14 mouse cellular contexts compared by ENCODE assay signal in genomic region chr19:33068351-33068955, GRCm38 (mm10).
DNase-seq lines count a peak whose midpoint lies in the region; ATAC-seq lines count a peak whose summit lies in the region.
"Had no signal": no experiment of that assay in that cellular context is flagged by ENCODE, and none has a peak within 500 bp of the region (broad histone marks: within the 10 kb centered on the region; RNA-seq: fewer than 3 reads in every experiment).

No protein-coding gene starts in this region.

- H3K9ac ChIP-seq in embryonic facial prominence, embryonic 15.5 days: no peak overlapping the region
- H3K9ac ChIP-seq: intestine, embryonic 15.5 days had no signal

- peaks cover 39% of the 10 kb centered on the region for H3K4me1 ChIP-seq in embryonic facial prominence, embryonic 15.5 days

- no peak overlapping the region for H3K4me3 ChIP-seq in embryonic facial prominence, embryonic 15.5 days (replicated peaks)
- H3K4me3 ChIP-seq: intestine, embryonic 15.5 days had no signal

- H3K27me3 ChIP-seq in embryonic facial prominence, embryonic 15.5 days: no peaks in the 10 kb centered on the region
- H3K27me3 ChIP-seq: intestine, embryonic 15.5 days had no signal

- H3K27ac ChIP-seq in embryonic facial prominence, embryonic 15.5 days (replicated peaks): peak overlapping the region; percentile 75
- H3K27ac ChIP-seq: intestine, embryonic 15.5 days; macrophage had no signal

- H3K4me2 ChIP-seq in embryonic facial prominence, embryonic 15.5 days (replicated peaks): peak overlapping the region; percentile 2; the same call in 1 of the 2 replicates
- H3K4me2 ChIP-seq: intestine, embryonic 15.5 days had no signal

- ATAC-seq in embryonic facial prominence, embryonic 15.5 days (ENCODE audit: insufficient number of reproducible peaks, low FRiP score, low TSS enrichment, low read depth): peak; percentile 81
- ATAC-seq: intestine, embryonic 15.5 days had no signal

- peak; percentile 21 for DNase-seq in adrenal gland, adult 2 months
- no peak for DNase-seq in adrenal gland, postnatal 10 days
- peak; percentile 7 for DNase-seq in layer of hippocampus, adult 9-11 months
- DNase-seq in layer of hippocampus, postnatal 25 days (ENCODE audit: extremely low spot score in 1 of 2, low spot score in 1 of 2): no peak
- DNase-seq in skeletal muscle tissue, adult 2 months (ENCODE audit: low read depth, low spot score): peak; percentile 21
- no peak for DNase-seq in frontal cortex, postnatal 14 days (ENCODE audit: low spot score in 2 of 2)
- DNase-seq in cerebellum, adult 9-10 months: no peak
- DNase-seq: cerebellum, postnatal 25 days; heart, postnatal 10 days; kidney, postnatal 4 days; right cerebral cortex, postnatal 25 days had no signal

- no peaks in the 10 kb centered on the region for H3K9me3 ChIP-seq in embryonic facial prominence, embryonic 15.5 days (replicated peaks)
- H3K9me3 ChIP-seq: intestine, embryonic 15.5 days had no signal

- H3K36me3 ChIP-seq in embryonic facial prominence, embryonic 15.5 days: no peaks in the 10 kb centered on the region
- H3K36me3 ChIP-seq: intestine, embryonic 15.5 days had no signal

- 22% methylated on average over 11 of the region's 11 CpGs for WGBS in embryonic facial prominence, embryonic 15.5 days

Comparison
In these comparisons a context has a peak if more than half of its experiments do, and no peak if none do; other contexts are left out.
1. DNase-seq: peak in adrenal gland, adult 2 months (single experiment), layer of hippocampus, adult 9-11 months (single experiment) and skeletal muscle tissue, adult 2 months (single experiment); none in adrenal gland, postnatal 10 days (single experiment), layer of hippocampus, postnatal 25 days (0 of 2), frontal cortex, postnatal 14 days (0 of 2) and cerebellum, adult 9-10 months (single experiment).